Mouse (Mus musculus) cerebellum, adult 11 months (tissue): ENCODE measurements around the gene Gm21294.
"Not testable (repeated sequence)": the region's sequence is repeated elsewhere in the genome, so short reads cannot be mapped to it uniquely, and the experiment has no call there.

ENCODE experiments used
- DNase-seq: peaks from one replicate; pipeline ENCODE4 v3.0.0; 2022

The Gm21294 gene

DNA sequence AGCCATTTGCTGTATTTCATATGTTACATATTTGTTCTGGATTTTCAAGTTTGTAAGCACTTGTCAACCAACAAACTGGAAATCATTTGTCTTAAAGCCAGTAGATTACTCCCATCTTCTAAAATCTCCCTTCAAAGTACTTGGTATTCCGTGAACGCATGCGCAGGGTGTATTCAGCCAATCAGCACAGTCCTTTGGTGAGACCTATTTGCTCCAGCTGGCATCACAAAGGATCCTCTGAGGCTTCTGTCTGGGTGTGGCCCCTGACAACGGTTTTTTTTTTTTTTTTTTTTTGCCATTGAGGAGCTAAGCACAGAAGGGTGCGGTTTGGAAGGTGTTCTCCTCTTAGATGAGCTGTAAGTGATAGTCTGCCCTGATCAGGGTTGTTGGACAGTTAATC, at the start of gene Gm21294:
Gm21294 (plus strand) TSS at position 301 of the 400 bp plus-strand sequence.
- not testable (repeated sequence) for DNase-seq

GRCm38 (mm10) chrY:89126246-89126645, 73.6 kb downstream of the Gm21294 start:
- DNase-seq = peak; percentile 3
